Mouse (Mus musculus) CD4-positive naive resting alpha-beta T cell, adult 76 days (primary cell): ENCODE results near the gene Asl. TPM values are rescaled to one million over a fixed set of nuclear protein-coding genes. Genes with fewer than 3 reads are reported as not detected.

Experiments
- total RNA-seq: library from RNA; stranded (reverse); gene quantifications from one replicate; pipeline ENCODE4 v1.2.4, GENCODE M21; 2023

Gene Asl
- 35.3 TPM for total RNA-seq

DNA sequence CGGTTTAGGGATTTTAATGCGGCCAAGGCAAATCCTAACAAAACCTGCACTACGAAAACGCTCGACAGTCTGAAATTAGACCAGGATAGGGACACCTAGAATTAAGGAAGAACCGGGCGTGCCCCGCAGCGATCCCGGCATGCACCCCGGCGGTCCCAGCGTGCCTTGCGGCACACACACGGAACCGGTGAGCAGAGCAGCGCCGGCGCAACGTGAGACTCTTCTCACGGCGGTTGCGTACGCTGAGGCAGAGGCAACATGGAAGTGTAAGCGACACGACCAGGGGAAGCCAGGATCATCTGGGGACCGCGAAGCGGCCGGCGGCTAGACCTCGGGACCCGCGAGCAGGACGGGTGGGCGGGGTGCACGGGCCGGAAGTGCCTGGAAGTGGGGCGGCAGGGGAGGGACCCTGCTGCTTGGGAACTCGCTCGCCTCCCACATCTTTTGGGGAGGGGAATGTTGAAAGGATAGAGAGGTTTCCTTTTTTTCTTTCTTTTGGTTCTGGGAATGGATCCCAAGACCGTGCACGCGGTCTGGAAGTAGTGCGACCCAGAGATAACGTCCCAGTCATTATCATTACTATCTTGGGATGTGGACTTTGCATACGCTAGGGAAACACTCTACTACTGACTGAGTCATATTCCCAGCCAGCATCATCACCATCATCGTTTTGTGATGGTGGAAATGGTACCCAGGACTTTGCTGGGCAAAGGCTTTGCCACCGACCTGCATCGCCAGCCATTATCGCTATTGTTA is at the start of gene Asl, which contains the start of gene Crcp:
Gene Asl (minus strand): TSS at position 106 of the 756 bp plus-strand sequence.
Gene Crcp (plus strand): TSS at position 149 of the 756 bp plus-strand sequence.

GRCm38 (mm10) chr5:130073026-130073425 is 44.0 kb upstream of the Asl start, which contains the start of gene Tpst1:
TSS of gene Tpst1 (plus strand) at chr5:130073326.

GRCm38 (mm10) chr5:130002301-130003146 is 26.5 kb downstream of the Asl start, which contains the start of gene Gusb:
TSS of gene Gusb (minus strand) at chr5:130003049.

Other genes with a start within 250 kb of the Asl start
- gene Psph, start 241.8 kb downstream of the Asl start, total RNA-seq = 16.9 TPM
- 17.8 TPM for gene Sumf2, start 182.3 kb downstream of the Asl start, total RNA-seq
- gene Chchd2, start 141.8 kb downstream of the Asl start, total RNA-seq = 167 TPM
- 2.6 TPM for gene Zbed5, start 133.5 kb downstream of the Asl start, total RNA-seq
- gene Phkg1, start 130.7 kb downstream of the Asl start, total RNA-seq = 0.32 TPM
- not detected for gene Nupr1l, start 120.7 kb downstream of the Asl start, total RNA-seq
- gene Vkorc1l1, start 87.3 kb downstream of the Asl start, total RNA-seq = 8.9 TPM
- 14.9 TPM for gene Gusb, start 26.2 kb downstream of the Asl start, total RNA-seq
- gene Crcp, start within 50 bp of the Asl start, total RNA-seq = 18.8 TPM
- 7.4 TPM for gene Tpst1, start 44.1 kb upstream of the Asl start, total RNA-seq
- gene Kctd7, start 115.6 kb upstream of the Asl start, total RNA-seq = 1.3 TPM
- 39.0 TPM for gene Rabgef1, start 142.6 kb upstream of the Asl start, total RNA-seq
- gene Tmem248, start 187.8 kb upstream of the Asl start, total RNA-seq = 66.2 TPM
- gene Sbds, start 226.3 kb upstream of the Asl start, total RNA-seq = 103 TPM
- gene Tyw1, start 226.4 kb upstream of the Asl start, total RNA-seq = 18.6 TPM